Mouse (Mus musculus) adrenal gland, postnatal 25 days (tissue): ENCODE measurements at regions not wholly inside any gene's neighbourhood (a gene's known extent, or its start where the extent isn't known, plus 50 kb on each side); places are given as distances from the start of the nearest gene placed in this dataset.

Experiments
- DNase-seq: peaks from one replicate; pipeline ENCODE4 v3.0.0; 2021; ENCODE audit warnings: mixed read lengths

DNA sequence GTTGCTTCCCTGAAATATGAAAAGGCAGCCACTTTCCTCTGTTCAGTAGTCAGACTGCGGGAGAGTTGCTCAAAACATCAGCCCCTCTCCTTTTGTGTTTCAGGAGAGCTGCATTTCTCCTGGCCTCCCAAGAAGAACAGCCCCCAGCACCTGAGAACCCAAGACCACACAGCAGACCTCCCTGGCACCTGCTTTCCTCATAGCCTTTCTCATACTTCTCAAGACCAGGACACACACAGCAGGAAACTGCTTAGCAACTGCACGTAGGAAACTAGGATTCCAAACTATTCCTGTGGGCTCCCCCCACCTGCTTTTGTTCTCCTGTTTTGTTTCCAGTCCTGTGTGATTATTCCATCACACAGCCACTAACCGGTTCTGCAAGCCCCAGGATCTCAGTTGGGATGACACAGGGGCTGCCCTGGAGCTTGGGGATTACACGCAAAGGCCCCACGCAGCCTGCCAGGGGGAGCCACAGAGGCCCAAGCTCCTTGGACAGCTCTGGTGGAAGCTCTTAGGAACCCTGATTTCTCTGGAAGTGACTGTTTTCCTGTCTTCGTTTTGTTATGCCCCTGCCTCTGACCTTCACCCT, 519.6 kb upstream of the Klf4 start:
- no peak for DNase-seq

- DNase-seq: no peak
Observed at GRCm38 (mm10) chr4:56039327-56039726, 507.1 kb upstream of the Klf4 start.

- no peak for DNase-seq
Observed at GRCm38 (mm10) chr4:56036334-56036733, 504.1 kb upstream of the Klf4 start.

DNA sequence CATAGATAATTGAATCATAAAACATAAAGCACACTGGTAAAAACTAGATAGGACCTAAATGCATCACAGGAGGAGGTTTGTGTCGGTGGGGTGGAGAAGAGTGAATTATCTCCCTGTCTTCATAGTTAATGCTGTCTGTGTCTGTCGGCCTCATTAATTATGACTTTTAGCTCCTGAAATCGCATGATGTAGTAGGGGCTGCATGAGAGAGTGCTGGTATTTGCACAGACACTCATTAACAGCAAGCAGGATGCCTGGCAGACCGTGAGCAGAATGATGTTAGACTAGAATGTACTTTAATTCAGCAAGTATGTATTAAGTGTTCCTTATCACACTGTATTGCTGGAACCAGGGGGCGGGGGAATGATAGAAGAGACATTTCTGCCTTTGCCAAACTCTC, 503.3 kb upstream of the Klf4 start:
- no peak for DNase-seq

GRCm38 (mm10) chr4:56028441-56028840, 496.2 kb upstream of the Klf4 start:
- DNase-seq: no peak

DNA sequence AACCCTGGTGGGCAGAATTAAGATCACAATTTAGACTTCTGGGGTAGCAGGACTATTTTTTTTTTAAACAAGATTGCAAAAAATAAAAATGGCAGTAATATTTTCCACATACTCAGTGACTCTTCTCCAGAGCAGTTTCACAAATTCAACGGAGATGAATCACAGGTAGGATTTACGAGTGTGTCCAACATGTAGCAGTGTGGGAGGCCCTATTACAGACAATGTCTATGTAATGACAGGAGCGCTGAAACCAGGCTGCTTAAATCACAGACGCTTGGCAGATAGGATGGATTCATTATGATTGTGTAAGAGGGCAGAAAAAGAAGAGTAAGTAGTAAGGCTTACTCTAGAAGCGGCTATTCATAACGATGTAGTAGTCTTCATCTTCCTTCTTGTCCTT, 495.0 kb upstream of the Klf4 start:
- no peak for DNase-seq

DNA sequence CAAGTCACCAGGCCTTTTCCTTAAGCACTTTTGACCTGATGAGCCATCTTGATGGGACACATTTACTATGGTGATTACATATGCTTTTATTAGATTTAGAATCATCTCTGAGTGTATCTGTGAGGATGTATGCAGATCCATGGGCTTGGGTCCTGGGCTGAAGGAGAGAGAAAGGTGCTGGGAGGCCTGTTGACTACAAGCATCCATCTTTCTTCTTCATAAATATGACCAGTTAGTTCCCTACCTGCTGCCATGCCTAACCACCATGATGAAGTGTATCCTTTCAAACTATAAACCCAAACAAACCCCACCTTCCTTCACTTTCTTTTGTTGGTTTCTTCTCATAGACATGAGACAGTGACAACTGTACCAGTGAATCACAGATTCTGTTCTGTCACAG, 492.2 kb upstream of the Klf4 start:
- no peak for DNase-seq

DNA sequence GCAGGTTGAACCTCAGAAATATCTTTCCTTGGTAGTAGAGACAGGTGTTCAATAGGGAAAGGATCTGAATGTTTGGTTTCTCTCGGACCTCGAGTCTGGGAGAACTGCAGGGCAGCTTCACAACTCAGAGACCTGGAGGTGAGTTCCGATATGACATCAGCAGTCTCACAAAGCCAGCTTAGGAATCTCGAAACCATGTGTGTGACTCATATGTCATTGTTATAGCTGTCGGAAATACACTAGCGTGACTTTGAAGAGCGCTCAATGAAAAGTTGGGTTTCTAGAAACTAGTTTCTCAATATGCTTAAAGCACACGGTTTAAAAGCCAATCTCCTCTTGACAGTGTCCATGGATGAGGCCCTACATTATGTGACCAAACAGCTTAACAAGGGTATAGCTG, 485.9 kb upstream of the Klf4 start:
- DNase-seq: no peak

- DNase-seq: no peak
Observed at GRCm38 (mm10) chr4:56015481-56015880, 483.2 kb upstream of the Klf4 start.

GRCm38 (mm10) chr4:56008287-56008686, 476.0 kb upstream of the Klf4 start:
- DNase-seq: no peak

GRCm38 (mm10) chr4:56004227-56004626, 472.0 kb upstream of the Klf4 start:
- DNase-seq: no peak

GRCm38 (mm10) chr4:56001312-56001731, 469.1 kb upstream of the Klf4 start:
- no peak for DNase-seq

- no peak for DNase-seq
Observed at GRCm38 (mm10) chr4:55984026-55984425, 451.8 kb upstream of the Klf4 start.

GRCm38 (mm10) chr4:55978539-55978938, 446.3 kb upstream of the Klf4 start:
- DNase-seq: no peak

- no peak for DNase-seq
Observed at GRCm38 (mm10) chr4:55976265-55976664, 444.0 kb upstream of the Klf4 start.

- no peak for DNase-seq
Observed at GRCm38 (mm10) chr4:55973706-55974105, 441.4 kb upstream of the Klf4 start.

- DNase-seq: no peak
Observed at GRCm38 (mm10) chr4:55972235-55972819, 440.1 kb upstream of the Klf4 start.

DNA sequence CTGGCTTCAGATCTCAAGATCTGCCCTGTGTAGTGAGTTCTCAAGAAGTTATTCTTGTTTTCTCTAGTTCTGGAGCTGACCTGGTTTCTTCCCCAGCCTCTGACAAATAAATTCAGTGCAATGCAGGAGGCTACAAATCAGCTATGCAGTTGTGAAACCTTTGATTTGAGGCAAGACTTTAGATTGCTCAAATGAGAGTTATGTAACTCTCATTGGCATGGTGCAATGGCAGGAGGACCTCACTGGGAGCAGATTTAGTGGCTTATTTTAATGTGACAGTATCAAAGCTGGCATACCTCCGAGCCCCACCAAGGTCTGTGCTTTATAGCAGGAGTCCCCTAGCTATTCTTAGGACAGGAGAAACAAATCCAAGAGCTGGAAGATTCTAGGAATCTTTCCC, 427.8 kb upstream of the Klf4 start:
- DNase-seq: peak; percentile 4

- DNase-seq: no peak
Observed at GRCm38 (mm10) chr4:55953701-55954100, 421.4 kb upstream of the Klf4 start.

- no peak for DNase-seq
Observed at GRCm38 (mm10) chr4:55952220-55952619, 420.0 kb upstream of the Klf4 start.

DNA sequence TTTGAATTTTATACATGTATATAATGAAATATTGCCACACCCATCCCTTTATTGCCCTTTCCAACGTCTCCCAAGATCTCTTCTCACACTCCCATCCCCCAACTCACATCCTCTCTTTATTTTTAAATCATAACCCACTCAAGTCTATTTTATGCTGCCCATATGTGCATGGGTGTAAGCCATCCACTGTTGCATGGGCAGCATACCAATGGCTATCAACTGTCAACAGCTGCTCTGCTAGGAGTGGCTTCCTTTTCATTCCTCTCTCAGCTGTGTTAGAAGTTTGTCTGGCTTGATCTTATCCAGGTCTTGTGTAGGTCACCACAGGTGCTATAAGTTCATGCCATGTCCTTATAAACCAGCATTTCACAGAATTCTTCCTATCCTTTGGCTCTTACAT, 409.2 kb upstream of the Klf4 start:
- no peak for DNase-seq

DNA sequence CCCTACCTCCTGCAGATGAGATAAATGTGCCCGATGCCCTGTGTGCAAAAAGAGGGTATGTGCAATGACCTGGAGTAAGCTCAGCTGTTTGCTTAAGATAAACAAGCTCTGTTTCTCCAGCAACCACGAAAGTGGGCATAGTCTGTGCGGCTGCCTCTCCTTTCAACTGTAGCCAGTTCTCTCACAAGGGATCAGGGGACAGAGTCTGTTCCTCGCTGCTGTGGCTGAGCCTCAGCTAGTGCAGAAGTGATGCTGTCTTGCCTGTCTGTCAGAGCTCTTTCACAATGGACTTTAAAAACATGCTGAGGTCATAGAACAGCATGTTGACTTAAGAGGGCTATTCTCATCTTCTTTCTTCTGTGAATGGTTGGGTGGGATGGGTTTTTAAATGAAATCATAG, 406.1 kb upstream of the Klf4 start:
- DNase-seq: no peak

GRCm38 (mm10) chr4:55937833-55938232, 405.6 kb upstream of the Klf4 start:
- no peak for DNase-seq

DNA sequence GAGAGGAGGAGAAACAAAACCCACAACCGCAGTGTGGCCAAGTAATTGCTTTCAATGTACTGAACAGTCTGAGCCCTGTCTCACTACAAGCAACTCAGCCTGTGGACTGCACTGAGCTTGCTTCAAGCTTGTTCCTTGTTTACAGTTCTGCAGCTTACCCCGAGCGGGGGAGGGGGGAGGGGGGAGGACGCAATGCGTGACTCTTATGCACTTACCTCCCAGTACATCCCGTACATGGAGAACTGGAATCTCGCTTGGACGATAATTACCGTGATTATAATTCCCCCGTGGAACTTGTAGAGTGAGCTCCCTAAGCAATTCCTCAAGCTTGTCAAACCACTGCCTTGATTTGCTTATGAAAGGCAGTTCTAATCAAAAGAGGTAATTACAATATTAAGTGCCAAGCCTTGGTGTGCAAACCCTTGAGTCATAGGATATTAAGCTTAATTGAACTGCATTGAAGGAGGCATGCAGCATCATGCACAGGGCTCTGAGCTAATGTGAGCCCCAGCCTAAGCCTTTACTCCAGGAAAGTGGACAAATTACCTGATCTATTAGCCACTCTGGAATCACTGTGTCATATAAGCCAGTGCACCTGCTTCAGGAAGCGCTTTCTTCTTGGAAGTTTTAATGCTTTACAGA, 397.0 kb upstream of the Klf4 start:
- DNase-seq: no peak
